Mouse (Mus musculus) MEL (cell line): ENCODE measurements around the gene Nectin4. TPM values are rescaled to one million over a fixed set of nuclear protein-coding genes. Genes with fewer than 3 reads are reported as not detected.

Experiments used
- DNase-seq: peaks from one replicate; pipeline ENCODE4 v3.0.0; 2011; ENCODE audit warnings: low read depth, low spot score
- H3K27ac ChIP-seq: 2 replicates; pipeline ENCODE4 v1.5.1; 2012; ENCODE audit warnings: low read depth, mild to moderate bottlenecking, control low read depth, low read length, moderate library complexity; ENCODE audit not compliant: control insufficient read depth
- H3K27me3 ChIP-seq, 2 experiments: fragments of 150-350 bp in 1 of 2; sonication (generic) in 1 of 2; 2 replicates each; pipeline ENCODE4 v1.6.1; 2012; ENCODE audit warnings: low read length in 2 of 2, mild to moderate bottlenecking in 2 of 2, improper control_type of control experiment in 1 of 2, moderate library complexity in 1 of 2; ENCODE audit not compliant: insufficient read depth in 2 of 2, control insufficient read depth in 1 of 2
- H3K36me3 ChIP-seq, 2 experiments: 2 replicates each; pipeline ENCODE4 v1.6.1; 2012 to 2014; ENCODE audit warnings: low read length in 2 of 2, improper control_type of control experiment in 1 of 2, inconsistent platforms in 1 of 2, mild to moderate bottlenecking in 1 of 2; ENCODE audit not compliant: insufficient read depth in 2 of 2, control insufficient read depth in 1 of 2
- H3K4me1 ChIP-seq, 2 experiments: fragments of 150-350 bp in 1 of 2; sonication (generic) in 1 of 2; 2 replicates each; pipeline ENCODE4 v1.6.1; 2012; ENCODE audit warnings: low read length in 2 of 2, improper control_type of control experiment in 1 of 2, mild to moderate bottlenecking in 1 of 2; ENCODE audit not compliant: insufficient read depth in 2 of 2, control insufficient read depth in 1 of 2
- H3K4me3 ChIP-seq, 2 experiments: fragments of 150-350 bp in 1 of 2; sonication (generic) in 1 of 2; 2 replicates each; pipeline ENCODE4 v1.5.1; 2012; ENCODE audit warnings: low read depth in 2 of 2, low read length in 2 of 2, mild to moderate bottlenecking in 2 of 2, moderate library complexity in 2 of 2, control low read depth in 1 of 2, improper control_type of control experiment in 1 of 2; ENCODE audit not compliant: control insufficient read depth in 1 of 2, insufficient read depth in 1 of 2
- H3K79me2 ChIP-seq: 2 replicates; pipeline ENCODE4 v1.6.1; 2012; ENCODE audit warnings: mild to moderate bottlenecking, low read length, moderate library complexity; ENCODE audit not compliant: control insufficient read depth, poor library complexity, insufficient read depth
- H3K9ac ChIP-seq: 2 replicates; pipeline ENCODE4 v1.6.1; 2012; ENCODE audit warnings: low read depth, mild to moderate bottlenecking, control low read depth, low read length, moderate library complexity; ENCODE audit not compliant: control insufficient read depth, poor library complexity, severe bottlenecking
- H3K9me3 ChIP-seq: fragments of 150-350 bp; sonication (generic); replicated peaks from 2 replicates; pipeline ENCODE4 v1.6.1; 2012; ENCODE audit warnings: mild to moderate bottlenecking, low read length, improper control_type of control experiment, moderate library complexity; ENCODE audit not compliant: insufficient read depth
- BHLHE40 ChIP-seq: IDR thresholded peaks from 2 replicates; pipeline ENCODE4 v1.6.1; 2012; ENCODE audit warnings: low read depth, mild to moderate bottlenecking, inconsistent platforms, low read length, improper control_type of control experiment, borderline replicate concordance
- CTCF ChIP-seq, 3 experiments: IDR thresholded peaks in 2 of 3; conservative IDR thresholded peaks in 1 of 3; 2 replicates each; pipeline ENCODE4 v1.5.1; 2011 to 2012; ENCODE audit warnings: low read length in 3 of 3, low read depth in 2 of 3, mild to moderate bottlenecking in 2 of 3, improper control_type of control experiment in 1 of 3, inconsistent platforms in 1 of 3, mixed read lengths in 1 of 3, moderate library complexity in 1 of 3; ENCODE audit not compliant: control insufficient read depth in 1 of 3, insufficient read depth in 1 of 3, poor library complexity in 1 of 3, severe bottlenecking in 1 of 3
- E2F4 ChIP-seq: IDR thresholded peaks from 2 replicates; pipeline ENCODE4 v1.6.1; 2011; ENCODE audit warnings: low read depth, low read length, improper control_type of control experiment, borderline replicate concordance
- ELF1 ChIP-seq: IDR thresholded peaks from 2 replicates; pipeline ENCODE4 v1.6.1; 2014; ENCODE audit warnings: low read depth, mild to moderate bottlenecking, inconsistent platforms, low read length, improper control_type of control experiment, moderate library complexity
- EP300 ChIP-seq, 2 experiments: IDR thresholded peaks; 2 replicates each; pipeline ENCODE4 v1.6.1; 2011; ENCODE audit warnings: improper control_type of control experiment in 2 of 2, low read length in 2 of 2, low read depth in 1 of 2, mild to moderate bottlenecking in 1 of 2
- ETS1 ChIP-seq: IDR thresholded peaks from 2 replicates; pipeline ENCODE4 v1.6.1; 2012; ENCODE audit warnings: low read depth, mild to moderate bottlenecking, inconsistent platforms, low read length, improper control_type of control experiment, moderate library complexity
- GABPA ChIP-seq: IDR thresholded peaks from 2 replicates; pipeline ENCODE4 v1.6.1; 2012; ENCODE audit warnings: low read depth, mild to moderate bottlenecking, inconsistent platforms, low read length, improper control_type of control experiment, moderate library complexity
- GATA1 ChIP-seq: IDR thresholded peaks from 2 replicates; pipeline ENCODE4 v1.6.1; 2011; ENCODE audit warnings: low read depth, low read length, improper control_type of control experiment
- JUND ChIP-seq: IDR thresholded peaks from 2 replicates; pipeline ENCODE4 v1.6.1; 2011; ENCODE audit warnings: low read depth, mild to moderate bottlenecking, improper control_type of control experiment, low read length
- MAFK ChIP-seq: IDR thresholded peaks from 2 replicates; pipeline ENCODE4 v1.6.1; 2011; ENCODE audit warnings: low read depth, mild to moderate bottlenecking, low read length, improper control_type of control experiment, borderline replicate concordance
- MAX ChIP-seq: IDR thresholded peaks from 2 replicates; pipeline ENCODE4 v1.6.1; 2011; ENCODE audit warnings: low read length, improper control_type of control experiment
- MEF2A ChIP-seq: IDR thresholded peaks from 2 replicates; pipeline ENCODE4 v1.6.1; 2014; ENCODE audit warnings: low read depth, mild to moderate bottlenecking, inconsistent platforms, low read length, improper control_type of control experiment; ENCODE audit not compliant: poor library complexity, insufficient replicate concordance, severe bottlenecking; ENCODE audit errors: extremely low read depth
- MXI1 ChIP-seq: IDR thresholded peaks from 2 replicates; pipeline ENCODE4 v1.6.1; 2011; ENCODE audit warnings: mild to moderate bottlenecking, low read depth, low read length, improper control_type of control experiment
- MYB ChIP-seq: IDR thresholded peaks from 2 replicates; pipeline ENCODE4 v1.6.1; 2011; ENCODE audit warnings: mild to moderate bottlenecking, low read depth, low read length, improper control_type of control experiment
- NELFE ChIP-seq: IDR thresholded peaks from 2 replicates; pipeline ENCODE4 v1.6.1; 2011; ENCODE audit warnings: low read depth, low read length, improper control_type of control experiment
- NRF1 ChIP-seq: IDR thresholded peaks from 2 replicates; pipeline ENCODE4 v1.6.1; 2014; ENCODE audit warnings: low read depth, mild to moderate bottlenecking, inconsistent platforms, low read length, improper control_type of control experiment, moderate library complexity; ENCODE audit not compliant: poor library complexity, insufficient read depth, severe bottlenecking
- POLR2A ChIP-seq, 2 experiments: IDR thresholded peaks; 2 replicates each; pipeline ENCODE4 v1.6.1; 2011 to 2012; ENCODE audit warnings: low read length in 2 of 2, mild to moderate bottlenecking in 2 of 2, control low read depth in 1 of 2, improper control_type of control experiment in 1 of 2, low read depth in 1 of 2, moderate library complexity in 1 of 2; ENCODE audit not compliant: control insufficient read depth in 1 of 2, insufficient read depth in 1 of 2, poor library complexity in 1 of 2
- POLR2AphosphoS5 ChIP-seq: IDR thresholded peaks from 2 replicates; pipeline ENCODE4 v1.6.1; 2012; ENCODE audit warnings: low read depth, borderline replicate concordance, mild to moderate bottlenecking, inconsistent platforms, low read length, moderate library complexity, mixed read lengths
- SMC3 ChIP-seq: IDR thresholded peaks from 2 replicates; pipeline ENCODE4 v1.6.1; 2011; ENCODE audit warnings: low read depth, low read length, improper control_type of control experiment
- TAL1 ChIP-seq: IDR thresholded peaks from 2 replicates; pipeline ENCODE4 v1.6.1; 2012; ENCODE audit warnings: mild to moderate bottlenecking, inconsistent platforms, low read length, moderate library complexity, mixed read lengths
- TBP ChIP-seq: IDR thresholded peaks from 2 replicates; pipeline ENCODE4 v1.8.0; 2011; ENCODE audit warnings: low read depth, low read length, improper control_type of control experiment
- TCF12 ChIP-seq: IDR thresholded peaks from 2 replicates; pipeline ENCODE4 v1.6.1; 2014; ENCODE audit warnings: low read depth, mild to moderate bottlenecking, inconsistent platforms, low read length, improper control_type of control experiment, moderate library complexity
- UBTF ChIP-seq: IDR thresholded peaks from 2 replicates; pipeline ENCODE4 v1.6.1; 2012; ENCODE audit warnings: low read depth, mild to moderate bottlenecking, inconsistent platforms, low read length, improper control_type of control experiment, moderate library complexity, borderline replicate concordance; ENCODE audit not compliant: insufficient read depth
- USF1 ChIP-seq: IDR thresholded peaks from 2 replicates; pipeline ENCODE4 v1.6.1; 2014; ENCODE audit warnings: low read depth, mild to moderate bottlenecking, inconsistent platforms, low read length, improper control_type of control experiment, moderate library complexity
- USF2 ChIP-seq, 2 experiments: IDR thresholded peaks; 2 replicates each; pipeline ENCODE4 v1.6.1; 2011 to 2012; ENCODE audit warnings: improper control_type of control experiment in 2 of 2, low read length in 2 of 2, borderline replicate concordance in 1 of 2, inconsistent platforms in 1 of 2, low read depth in 1 of 2, mild to moderate bottlenecking in 1 of 2; ENCODE audit not compliant: insufficient read depth in 1 of 2
- polyA plus RNA-seq, 2 experiments: library from polyadenylated mRNA; stranded (reverse) in 1 of 2; unstranded in 1 of 2; fragments of >175 nt in 1 of 2; fragments of >200 nt in 1 of 2; gene quantifications; 2 replicates each; pipeline versions ENCODE4 v1.2.1 to v1.2.4; 2012; ENCODE audit warnings: low replicate concordance in 2 of 2, low read depth in 1 of 2; ENCODE audit not compliant: insufficient read length in 2 of 2, insufficient read depth in 1 of 2, missing spikeins in 1 of 2
- total RNA-seq: library from RNA; depleted of rRNA; stranded (reverse); fragments of 300-350 nt; gene quantifications from 2 replicates; pipeline ENCODE4 v1.2.3, GENCODE M21; 2012

Gene Nectin4
- total and polyA plus RNA-seq, 3 experiments = 0.04 to 0.15 TPM; not detected in 1

- no peak for TF ChIP-seq UBTF
- no peak for TF ChIP-seq JUND
- no peak for TF ChIP-seq TAL1
- TF ChIP-seq EP300 (IDR thresholded peaks at IDR 0.05; ENCODE audit: low read depth in 1 of 2, low read length in 2 of 2) = peak in 1 of 2 experiments; percentile 27; a peak in 1 of 4 replicates
- TF ChIP-seq USF1 = no peak
- TF ChIP-seq CTCF (IDR thresholded peaks at IDR 0.05 in 2 of 3, conservative IDR thresholded peaks at IDR 0.05 in 1 of 3; ENCODE audit: control insufficient read depth in 1 of 3, insufficient read depth in 1 of 3, low read depth in 2 of 3, low read length in 3 of 3, poor library complexity in 1 of 3, severe bottlenecking in 1 of 3) = no peak
- TF ChIP-seq USF2 (IDR thresholded peaks at IDR 0.05; ENCODE audit: borderline replicate concordance in 1 of 2, insufficient read depth in 1 of 2, low read depth in 1 of 2, low read length in 2 of 2) = no peak
- peak; percentile 59; the same call in 1 of the 2 replicates for TF ChIP-seq MXI1
- no peak for TF ChIP-seq POLR2AphosphoS5
- 0 out of 2 replicates have a peak, but pooled peaks have one; percentile 42 for TF ChIP-seq MAX
- no peak for TF ChIP-seq MEF2A
- TF ChIP-seq E2F4 = no peak
- TF ChIP-seq TBP = 0 out of 2 replicates have a peak, but pooled peaks have one; percentile 31
- TF ChIP-seq TCF12 = 0 out of 2 replicates have a peak, but pooled peaks have one; percentile 32
- TF ChIP-seq BHLHE40 = no peak
- no peak for TF ChIP-seq SMC3
- TF ChIP-seq GATA1 = no peak
These were observed 20.2 kb downstream of the Nectin4 start (continued) for GRCm38 (mm10) chr1:171390101-171390500.

GRCm38 (mm10) chr1:171401821-171402220 is 31.9 kb downstream of the Nectin4 start:
- Histone ChIP-seq H3K9me3 (no peaks in the 10 kb centered on the region), H3K27ac (no peak overlapping the region), H3K4me1 (no peaks in the 10 kb centered on the region), H3K4me3 (no peak overlapping the region), H3K79me2 (no peaks in the 10 kb centered on the region), H3K9ac (no peak overlapping the region), H3K36me3 (peaks cover 0 to 4% of the 10 kb centered on the region in 2 experiments; a peak in 1 of 4 replicates), H3K27me3 (no peaks in the 10 kb centered on the region)
- no peak for TF ChIP-seq ETS1
- DNase-seq = no peak

- Histone ChIP-seq H3K4me1 (no peaks in the 10 kb centered on the region), H3K27ac (no peak overlapping the region), H3K79me2 (no peaks in the 10 kb centered on the region), H3K27me3 (no peaks in the 10 kb centered on the region), H3K4me3 (no peak overlapping the region), H3K9ac (no peak overlapping the region), H3K36me3 (peaks cover 0 to 4% of the 10 kb centered on the region in 2 experiments; a peak in 1 of 4 replicates), H3K9me3 (no peaks in the 10 kb centered on the region)
- no peak for DNase-seq
- TF ChIP-seq TCF12 = no peak
- TF ChIP-seq GATA1 = no peak
- TF ChIP-seq NRF1 = no peak
- no peak for TF ChIP-seq ETS1
- no peak for TF ChIP-seq USF1
- no peak for TF ChIP-seq NELFE
- TF ChIP-seq POLR2A (IDR thresholded peaks at IDR 0.05; ENCODE audit: control insufficient read depth in 1 of 2, insufficient read depth in 1 of 2, low read depth in 1 of 2, low read length in 2 of 2, poor library complexity in 1 of 2) = no peak
- no peak for TF ChIP-seq MYB
- no peak for TF ChIP-seq ELF1
- no peak for TF ChIP-seq MXI1
- TF ChIP-seq GABPA = no peak
- no peak for TF ChIP-seq MAFK
- no peak for TF ChIP-seq USF2 (IDR thresholded peaks at IDR 0.05; ENCODE audit: borderline replicate concordance in 1 of 2, insufficient read depth in 1 of 2, low read depth in 1 of 2, low read length in 2 of 2)
- TF ChIP-seq SMC3 = no peak
These were observed 33.1 kb downstream of the Nectin4 start for GRCm38 (mm10) chr1:171402991-171403390.
